Mouse (Mus musculus) megakaryocyte, embryonic 14.5 days (primary cell): ENCODE data around the gene Hpdl.

ENCODE experiments used
- FLI1 ChIP-seq: IDR thresholded peaks from 2 replicates; pipeline ENCODE4 v1.6.1; 2012; ENCODE audit warnings: low read length, inconsistent platforms, mixed read lengths
- GATA1 ChIP-seq: IDR thresholded peaks from 3 replicates; pipeline ENCODE4 v1.6.1; 2012; ENCODE audit warnings: mixed read lengths, low read length, inconsistent platforms, borderline replicate concordance

- TF ChIP-seq GATA1 (no peak), FLI1 (no peak)
These were observed 19.3 kb upstream of the Hpdl start for GRCm38 (mm10) chr4:116840841-116841240.
